Mouse (Mus musculus): ENCODE measurements at regions not wholly inside any gene's neighbourhood (a gene's known extent, or its start where the extent isn't known, plus 50 kb on each side); places are given as distances from the start of the nearest gene placed in this dataset.

DNA sequence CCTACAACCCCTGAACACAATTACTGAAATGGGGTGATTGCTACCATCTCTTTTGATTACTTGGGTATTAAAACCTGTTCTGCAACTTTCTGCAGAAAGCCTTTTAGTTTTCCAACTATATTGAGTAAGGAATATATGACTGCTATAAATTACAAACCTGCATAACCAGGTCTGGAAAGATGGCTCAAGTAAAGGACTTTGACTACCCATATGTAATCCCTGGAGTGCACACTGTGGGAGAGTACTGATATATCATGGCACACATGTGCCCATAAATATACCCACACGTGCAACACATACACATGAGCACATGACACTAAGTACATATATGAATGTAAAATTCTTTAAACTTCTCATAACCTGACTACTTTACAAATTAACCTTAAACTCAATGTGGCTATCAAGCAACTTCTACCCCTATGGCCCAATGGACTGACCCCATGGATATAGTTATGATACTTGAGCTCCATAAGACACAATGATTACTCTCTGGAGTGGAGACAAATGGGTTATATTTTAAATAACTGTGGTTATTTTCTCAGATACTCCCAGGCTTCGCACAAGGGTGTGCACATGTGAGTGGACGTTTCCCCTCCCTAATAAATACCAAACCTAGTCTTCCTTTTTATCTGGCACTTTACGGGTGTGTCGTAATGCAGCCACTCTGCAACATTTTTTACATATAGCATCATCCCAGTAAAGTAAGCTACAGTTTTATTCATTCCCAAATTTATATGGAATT, 717.1 kb upstream of the 4930412O13Rik start:
- TF ChIP-seq E2F4 (IDR thresholded peaks at IDR 0.05; ENCODE audit: borderline replicate concordance, low read depth, low read length) (no peak), CTCF (IDR thresholded peaks at IDR 0.05 in 2 of 3, conservative IDR thresholded peaks at IDR 0.05 in 1 of 3; ENCODE audit: control insufficient read depth in 1 of 3, insufficient read depth in 1 of 3, low read depth in 2 of 3, low read length in 3 of 3, poor library complexity in 1 of 3, severe bottlenecking in 1 of 3) (no peak), MEF2A (IDR thresholded peaks at IDR 0.05; ENCODE audit: extremely low read depth, insufficient replicate concordance, low read depth, low read length, poor library complexity, severe bottlenecking) (no peak), POLR2A (IDR thresholded peaks at IDR 0.05; ENCODE audit: control insufficient read depth in 1 of 2, insufficient read depth in 1 of 2, low read depth in 1 of 2, low read length in 2 of 2, poor library complexity in 1 of 2) (no peak), ZKSCAN1 (IDR thresholded peaks at IDR 0.05; ENCODE audit: low read depth, low read length) (no peak), TAL1 (IDR thresholded peaks at IDR 0.05; ENCODE audit: low read length) (no peak), TCF12 (IDR thresholded peaks at IDR 0.05; ENCODE audit: low read depth, low read length) (no peak), EP300 (IDR thresholded peaks at IDR 0.05; ENCODE audit: low read depth in 1 of 2, low read length in 2 of 2) (no peak), MAX (IDR thresholded peaks at IDR 0.05; ENCODE audit: low read length) (no peak), ELF1 (IDR thresholded peaks at IDR 0.05; ENCODE audit: low read depth, low read length) (no peak), ZNF384 (IDR thresholded peaks at IDR 0.05; ENCODE audit: low read depth, low read length) (no peak), NRF1 (IDR thresholded peaks at IDR 0.05; ENCODE audit: insufficient read depth, low read depth, low read length, poor library complexity, severe bottlenecking) (no peak), UBTF (IDR thresholded peaks at IDR 0.05; ENCODE audit: borderline replicate concordance, insufficient read depth, low read depth, low read length) (no peak)
